Mouse (Mus musculus) G1E-ER4 (cell line): ENCODE results near the gene Hk2. TPM values are rescaled to one million over a fixed set of nuclear protein-coding genes. Genes with fewer than 3 reads are reported as not detected.

Experiments
- GATA1 ChIP-seq: IDR thresholded peaks from one replicate; pipeline ENCODE4 v1.8.0; 2012; ENCODE audit warnings: low read length, inconsistent platforms
- polyA plus RNA-seq: library from polyadenylated mRNA; stranded (reverse); fragments of >175 nt; gene quantifications from 2 replicates; pipeline ENCODE4 v1.2.3, GENCODE M21; 2012

The Hk2 gene
- polyA plus RNA-seq, 1 experiment, result 14.6 TPM

DNA sequence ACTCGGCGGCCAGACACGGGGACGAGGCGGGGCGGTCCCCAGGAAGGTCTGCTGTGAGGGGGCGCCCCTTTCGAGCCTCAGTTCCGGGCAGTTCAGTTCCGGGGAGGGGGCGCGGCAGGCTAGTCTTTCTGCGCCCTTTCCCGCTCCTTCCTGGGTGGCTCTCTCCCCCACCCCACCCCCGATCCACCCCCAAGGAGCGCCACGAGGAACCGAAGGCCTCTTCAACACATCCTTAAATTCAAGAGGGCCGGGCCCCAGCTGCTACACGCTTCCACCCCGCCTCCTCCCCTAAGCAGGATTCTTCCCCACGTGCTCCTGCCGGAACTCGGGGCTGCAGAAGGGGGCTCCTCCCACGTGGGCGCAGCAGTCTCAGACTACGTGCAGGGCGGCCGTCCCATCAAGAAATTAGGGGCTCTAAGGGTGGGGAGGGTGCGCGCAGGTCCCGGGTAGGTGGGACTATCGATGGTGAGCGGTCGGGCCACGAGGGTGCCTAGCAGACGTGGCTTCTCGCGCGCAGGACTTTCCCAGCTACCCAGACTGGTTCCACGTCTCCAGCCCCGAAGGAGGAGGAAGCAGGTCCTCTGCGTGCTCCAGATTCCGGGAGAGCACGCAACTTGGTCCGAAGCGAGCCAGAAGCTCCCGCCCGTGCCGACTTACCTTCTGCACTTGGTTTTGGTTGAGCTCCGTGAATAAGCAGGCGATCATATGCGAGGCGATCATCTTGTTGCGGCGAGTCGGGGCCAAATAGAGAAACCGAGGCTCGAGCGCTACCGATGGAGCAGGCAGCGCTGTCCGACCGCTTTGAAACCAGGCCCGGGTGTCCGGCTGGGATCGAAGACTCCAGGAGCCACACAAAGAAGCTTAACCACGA lies 758 bp downstream of the Hk2 start:
- TF ChIP-seq GATA1, result no peak

DNA sequence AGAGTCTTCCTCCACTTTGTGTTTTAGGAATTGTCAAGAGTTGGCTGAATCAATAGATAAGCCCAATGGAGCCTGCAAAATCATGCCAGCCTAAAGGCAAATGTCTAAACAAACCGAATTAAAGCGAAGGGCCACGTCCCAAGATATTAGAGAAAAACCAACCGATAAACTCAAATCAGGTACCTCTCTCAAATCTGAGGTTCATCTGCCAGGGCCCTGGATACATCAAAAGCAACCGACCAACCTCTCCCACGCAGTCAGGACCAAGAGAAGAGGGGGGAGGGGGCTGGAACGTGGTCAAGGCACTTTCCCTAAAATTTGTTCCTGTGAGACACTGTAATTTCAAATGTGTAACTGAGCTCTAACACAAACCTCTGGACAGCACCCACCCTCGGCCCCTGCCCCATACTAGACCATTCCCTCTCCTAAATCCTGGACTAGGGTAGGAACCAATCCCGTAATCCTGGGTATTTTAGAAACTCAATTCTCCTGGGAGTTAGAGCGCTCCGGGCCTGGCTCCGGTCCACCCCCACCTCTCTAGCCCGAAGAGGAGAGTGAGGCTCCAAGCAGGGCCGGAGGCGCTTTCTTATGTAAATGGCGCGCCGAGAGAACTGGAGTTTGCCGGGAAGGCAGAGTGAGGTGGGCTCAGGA lies 1.7 kb downstream of the Hk2 start:
- no peak for TF ChIP-seq GATA1

DNA sequence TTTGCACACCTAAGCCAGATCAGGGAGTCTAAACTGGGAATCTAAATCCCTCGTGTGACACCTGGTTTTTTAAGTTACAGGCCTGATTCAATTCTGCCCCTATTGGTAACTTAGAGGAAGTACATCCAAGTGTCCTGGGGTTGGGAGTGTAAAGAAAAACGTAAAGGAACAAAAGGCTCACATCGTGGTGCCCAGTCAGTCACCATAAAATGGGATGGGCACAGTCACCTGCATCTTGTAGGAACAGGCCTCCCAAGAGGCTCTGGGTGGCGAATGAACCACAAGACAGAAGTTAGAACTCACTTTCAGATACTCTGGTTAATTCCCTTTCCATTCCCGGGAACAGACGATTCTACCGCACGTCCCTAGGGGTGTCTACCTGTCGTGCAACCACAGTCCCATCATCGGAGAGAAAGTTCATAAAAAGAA lies 2.3 kb downstream of the Hk2 start:
- no peak for TF ChIP-seq GATA1

DNA sequence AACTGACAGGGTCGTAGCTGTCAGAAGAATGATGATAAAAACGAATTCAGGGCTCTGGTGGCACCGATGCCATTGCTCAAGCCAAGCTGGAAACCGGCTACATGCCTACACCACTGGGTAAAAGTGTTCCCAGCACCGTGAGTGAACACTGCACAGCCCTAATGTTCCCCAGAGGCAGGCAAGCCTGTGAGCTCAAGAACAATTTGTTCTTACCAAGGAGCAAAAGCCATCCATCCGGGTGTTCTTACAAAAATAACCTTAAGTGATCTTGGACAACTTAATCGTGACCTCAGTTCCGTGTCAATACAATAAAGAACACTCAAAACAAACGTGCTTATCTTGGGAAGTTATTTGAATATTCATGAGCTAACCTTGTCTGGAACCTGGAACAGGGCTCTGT lies 3.2 kb downstream of the Hk2 start:
- no peak for TF ChIP-seq GATA1

DNA sequence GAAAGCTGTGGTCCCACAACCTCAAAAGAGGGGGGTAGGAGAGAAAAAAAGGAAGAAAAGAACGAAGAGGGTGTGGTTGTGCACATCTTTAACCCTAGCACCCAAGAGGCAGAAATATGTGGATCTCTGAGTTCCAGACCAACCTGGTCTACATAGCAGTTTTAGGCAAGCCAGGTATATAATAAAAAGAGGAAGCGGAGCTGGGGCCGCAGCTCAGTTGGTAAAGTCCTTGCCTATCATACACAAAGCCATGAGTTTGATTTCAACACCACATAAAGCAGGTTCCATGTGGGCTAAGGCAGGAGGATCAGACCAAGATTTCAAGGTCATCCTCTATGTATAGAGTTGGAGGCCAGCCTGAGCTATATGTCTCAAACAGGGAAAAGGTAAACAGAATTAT lies 4.0 kb downstream of the Hk2 start:
- TF ChIP-seq GATA1, result no peak

DNA sequence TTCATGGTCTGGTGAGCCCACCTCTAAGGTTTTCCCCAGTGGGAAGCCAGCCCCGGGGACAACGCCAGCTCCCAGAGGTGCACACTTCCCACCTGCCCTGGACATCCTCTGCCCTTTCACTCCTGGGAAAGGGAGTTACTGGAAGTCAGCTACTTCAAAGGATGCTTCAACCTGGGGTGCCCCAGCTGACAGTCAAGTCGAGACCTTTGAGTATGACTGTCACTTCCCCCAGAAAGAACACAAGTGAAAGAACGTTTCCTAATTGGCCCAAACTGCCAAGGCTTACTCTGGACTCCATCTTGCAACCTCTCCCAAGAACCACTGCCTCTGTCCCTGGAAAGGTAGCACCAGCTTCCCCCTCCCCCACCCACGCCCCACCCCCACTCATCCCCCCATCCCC lies 4.5 kb downstream of the Hk2 start:
- no peak for TF ChIP-seq GATA1

DNA sequence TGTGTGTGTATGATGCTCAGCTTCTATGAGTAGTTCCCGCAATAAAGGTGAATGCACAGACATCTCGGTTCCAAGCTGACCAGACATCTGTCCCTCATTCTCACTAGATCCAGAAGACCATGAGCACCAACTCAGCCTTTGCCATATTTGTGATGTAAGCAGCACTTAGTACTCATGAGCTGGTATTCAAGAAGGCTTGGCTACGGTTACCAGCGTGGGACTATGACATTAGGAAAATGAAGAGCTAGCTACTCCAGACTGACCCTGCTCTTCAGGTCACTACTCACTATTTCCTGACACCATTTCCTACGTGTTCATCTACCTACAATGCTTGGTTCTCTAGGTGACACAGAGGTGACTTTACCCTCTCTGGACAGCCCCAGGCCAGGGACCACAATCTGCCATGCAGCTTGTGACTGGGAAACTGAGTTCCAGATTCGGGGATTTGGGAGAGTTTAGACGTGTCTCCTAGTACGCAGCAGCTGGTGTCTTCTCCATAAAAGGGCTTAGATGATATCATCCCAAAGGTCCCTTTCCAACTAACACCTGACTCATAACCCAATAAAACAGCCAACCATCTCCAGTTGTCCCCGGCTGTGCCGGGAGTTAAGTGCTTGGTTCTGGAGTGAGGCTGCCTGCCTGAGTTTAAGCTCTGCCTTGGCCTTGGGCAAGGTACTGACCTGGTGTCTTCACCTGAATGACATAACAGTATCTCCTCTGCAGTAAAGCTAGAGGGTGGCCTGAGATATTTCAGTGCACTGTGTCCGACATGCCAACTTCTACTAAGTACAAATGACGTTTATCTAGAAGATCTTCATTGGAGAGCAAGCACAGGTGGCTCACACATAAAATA lies 6.3 kb downstream of the Hk2 start:
- no peak for TF ChIP-seq GATA1

DNA sequence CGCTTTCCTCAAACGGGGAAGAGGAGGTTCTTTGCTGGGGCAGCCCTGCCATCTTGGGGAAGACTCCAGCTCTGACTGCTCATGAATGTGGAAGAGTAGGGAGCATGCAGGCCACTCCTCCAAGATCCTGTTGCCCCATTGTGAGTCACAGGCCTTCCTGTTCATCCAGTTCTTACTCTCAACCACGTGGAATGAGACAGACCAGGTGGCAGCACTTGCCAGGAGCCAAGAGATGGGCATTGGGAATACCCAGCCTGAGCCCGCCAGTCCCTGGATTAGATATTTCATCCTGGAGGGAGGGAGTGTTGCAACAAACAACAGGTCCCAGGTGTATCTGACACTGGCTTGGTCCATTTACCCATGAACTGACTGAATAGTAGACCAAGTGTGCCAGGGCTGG lies 7.6 kb downstream of the Hk2 start:
- TF ChIP-seq GATA1, result no peak

DNA sequence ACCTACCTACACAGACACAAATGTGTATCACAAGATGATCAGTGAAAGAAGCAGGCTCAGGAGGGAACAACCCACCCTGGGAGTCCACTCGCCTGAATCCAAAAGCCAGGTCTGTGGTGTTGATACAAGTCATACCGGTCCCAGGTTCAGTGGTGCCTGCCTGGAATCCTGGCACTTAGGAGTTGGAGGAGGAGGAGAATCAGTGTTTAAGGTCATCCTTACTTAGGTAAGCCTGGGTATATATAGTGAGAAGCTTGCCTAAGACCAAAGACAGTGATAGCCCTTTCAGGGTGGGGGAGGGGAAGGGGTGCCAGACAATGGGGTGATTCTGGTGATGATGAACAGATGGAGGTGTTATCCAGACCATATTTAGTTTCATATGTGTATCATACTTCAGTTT lies 9.0 kb downstream of the Hk2 start:
- TF ChIP-seq GATA1, result no peak

DNA sequence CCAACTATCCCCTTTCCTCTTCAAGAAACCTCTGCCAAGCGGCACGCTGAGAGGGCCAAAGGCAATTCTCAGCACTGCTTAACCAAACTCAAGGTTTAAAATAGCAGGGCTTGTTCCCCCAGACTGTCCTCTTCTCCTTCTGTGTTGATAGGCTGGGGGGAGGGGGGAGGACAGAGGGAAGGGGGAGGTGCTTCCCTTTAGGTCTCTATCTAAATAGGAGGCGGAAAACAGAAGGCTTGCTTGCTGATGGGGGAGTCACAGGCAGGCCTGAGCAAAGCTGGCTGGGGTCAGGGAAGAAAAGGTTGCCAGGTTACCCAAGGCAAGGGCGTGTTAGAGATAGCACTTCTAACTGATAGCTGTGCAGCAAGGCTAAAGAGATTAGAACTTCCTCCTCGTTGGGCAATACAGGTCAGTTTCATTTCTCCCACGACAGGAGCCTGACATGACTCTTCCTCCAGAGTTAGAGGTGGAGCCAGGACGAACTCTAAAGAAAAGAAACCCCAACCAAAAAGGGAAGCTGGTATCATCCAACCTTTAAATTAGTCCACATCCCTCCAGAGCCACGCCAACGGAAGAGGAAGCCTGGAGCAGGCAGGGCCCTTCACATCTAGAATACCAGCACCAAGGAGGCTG lies 10.3 kb downstream of the Hk2 start:
- peak; percentile 95 for TF ChIP-seq GATA1

DNA sequence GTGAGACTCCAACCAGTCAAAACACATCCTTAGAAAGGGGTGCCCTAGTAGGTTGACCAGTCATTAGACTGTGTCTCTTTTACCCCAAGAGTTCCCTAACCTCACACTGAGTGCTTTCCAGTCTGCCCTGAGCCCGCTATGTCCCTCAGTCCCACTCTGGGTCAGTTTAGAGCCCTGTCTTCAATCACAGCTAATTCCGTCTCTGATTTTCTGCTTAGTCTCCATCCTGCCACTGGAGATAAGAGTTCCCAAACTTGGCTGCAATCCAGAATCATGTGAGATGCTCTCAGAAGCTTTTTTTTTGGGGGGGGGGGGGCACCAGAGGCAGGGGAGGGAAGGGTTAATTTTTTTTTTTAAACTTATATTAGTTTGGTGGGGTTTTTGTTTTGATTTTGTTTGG lies 11.5 kb downstream of the Hk2 start:
- no peak for TF ChIP-seq GATA1

DNA sequence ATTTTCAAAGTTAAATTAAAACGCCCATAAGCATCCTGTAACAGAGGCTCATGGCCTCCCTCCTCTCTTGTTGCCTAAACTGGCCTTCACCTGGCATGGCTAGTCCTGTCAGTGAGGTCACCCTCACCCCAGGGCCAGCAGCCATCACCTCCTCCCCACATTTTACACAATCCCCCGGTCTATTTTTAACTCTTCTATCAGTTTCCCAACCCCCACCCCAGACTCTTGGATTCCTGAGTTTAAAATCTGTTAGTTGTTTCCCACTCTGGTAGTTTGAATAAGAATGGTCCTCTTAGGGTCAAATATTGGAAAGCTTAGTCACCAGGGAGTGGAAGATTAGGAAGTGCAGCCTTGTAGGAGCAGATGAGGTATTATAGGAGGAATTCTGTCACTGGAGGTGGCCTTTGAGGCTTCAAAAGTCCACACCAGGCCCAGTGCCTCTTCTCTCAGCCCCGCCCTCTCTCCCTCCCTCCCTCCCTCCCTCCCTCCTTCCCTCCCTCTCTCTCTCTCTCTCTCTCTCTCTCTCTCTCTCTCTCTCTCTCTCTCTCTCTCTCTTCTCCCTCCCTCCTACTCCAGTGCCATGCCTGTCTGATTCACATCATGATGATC lies 13.4 kb downstream of the Hk2 start:
- TF ChIP-seq GATA1, result no peak

DNA sequence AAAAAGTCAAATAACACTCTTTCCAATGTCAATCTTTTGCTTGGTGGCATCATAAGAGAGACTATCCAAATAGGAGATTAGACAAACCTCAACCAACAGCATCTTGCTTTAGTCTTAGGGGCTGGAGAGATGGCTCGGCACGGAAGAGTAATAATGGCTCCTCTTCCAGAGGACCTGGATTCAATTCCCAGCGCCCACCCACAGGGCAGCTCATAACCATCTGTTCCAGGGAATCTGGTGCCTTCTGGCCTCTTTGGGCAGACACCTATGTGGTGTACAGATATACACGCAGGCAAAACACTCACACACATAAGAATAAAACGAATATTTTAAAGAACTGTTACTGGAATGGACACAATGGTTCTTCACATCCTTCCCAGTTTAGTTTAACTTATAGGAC lies 15.0 kb downstream of the Hk2 start:
- no peak for TF ChIP-seq GATA1

DNA sequence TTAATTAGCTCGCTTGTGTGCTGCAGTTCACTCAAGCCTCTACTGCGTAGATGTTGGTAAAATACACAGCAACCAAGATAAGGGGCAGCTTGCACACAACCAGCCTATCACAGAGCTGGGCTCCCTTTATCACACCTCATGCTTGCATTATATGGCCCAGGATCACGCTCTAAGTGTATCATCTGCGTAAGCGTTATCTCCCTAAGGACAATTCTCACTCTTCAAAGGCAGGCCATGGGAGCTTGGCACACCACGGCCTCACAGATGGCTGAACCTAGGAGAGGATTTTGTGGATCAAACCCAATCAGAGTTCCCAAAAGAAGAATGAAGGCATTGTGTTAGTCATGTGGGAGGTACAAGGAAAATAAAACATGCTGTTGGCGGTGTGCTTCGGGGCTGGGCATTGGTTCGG lies 17.4 kb downstream of the Hk2 start:
- peak; percentile 88 for TF ChIP-seq GATA1

DNA sequence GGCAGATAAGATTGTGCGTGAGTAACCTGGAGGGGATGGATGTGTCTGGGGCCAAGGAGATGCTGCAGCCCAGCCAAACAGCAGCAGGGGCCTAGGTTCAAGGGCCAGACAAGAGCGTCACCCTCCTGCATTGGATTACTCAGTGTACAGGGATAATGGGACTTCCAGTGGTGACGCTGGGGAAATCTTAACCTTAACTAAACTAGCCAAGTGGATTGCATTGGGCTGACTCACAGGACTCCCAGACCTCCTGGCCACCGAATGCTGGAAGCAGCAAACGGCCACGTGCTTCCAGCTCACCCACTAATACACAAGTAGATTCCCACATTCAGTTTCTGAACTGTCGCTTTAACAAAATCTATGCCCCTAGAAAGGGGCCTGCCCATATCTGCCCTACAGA lies 18.0 kb downstream of the Hk2 start:
- no peak for TF ChIP-seq GATA1
